Mouse (Mus musculus): ENCODE data around the gene Cfap299. TPM values are rescaled to one million over a fixed set of nuclear protein-coding genes. Genes with fewer than 3 reads are reported as not detected.

The Cfap299 gene
- polyA plus RNA-seq (2014; fragmentation: Nextera tagmentation; extraction: Ambion mirVana): 1.5 and 1.7 TPM in 2 replicates

DNA sequence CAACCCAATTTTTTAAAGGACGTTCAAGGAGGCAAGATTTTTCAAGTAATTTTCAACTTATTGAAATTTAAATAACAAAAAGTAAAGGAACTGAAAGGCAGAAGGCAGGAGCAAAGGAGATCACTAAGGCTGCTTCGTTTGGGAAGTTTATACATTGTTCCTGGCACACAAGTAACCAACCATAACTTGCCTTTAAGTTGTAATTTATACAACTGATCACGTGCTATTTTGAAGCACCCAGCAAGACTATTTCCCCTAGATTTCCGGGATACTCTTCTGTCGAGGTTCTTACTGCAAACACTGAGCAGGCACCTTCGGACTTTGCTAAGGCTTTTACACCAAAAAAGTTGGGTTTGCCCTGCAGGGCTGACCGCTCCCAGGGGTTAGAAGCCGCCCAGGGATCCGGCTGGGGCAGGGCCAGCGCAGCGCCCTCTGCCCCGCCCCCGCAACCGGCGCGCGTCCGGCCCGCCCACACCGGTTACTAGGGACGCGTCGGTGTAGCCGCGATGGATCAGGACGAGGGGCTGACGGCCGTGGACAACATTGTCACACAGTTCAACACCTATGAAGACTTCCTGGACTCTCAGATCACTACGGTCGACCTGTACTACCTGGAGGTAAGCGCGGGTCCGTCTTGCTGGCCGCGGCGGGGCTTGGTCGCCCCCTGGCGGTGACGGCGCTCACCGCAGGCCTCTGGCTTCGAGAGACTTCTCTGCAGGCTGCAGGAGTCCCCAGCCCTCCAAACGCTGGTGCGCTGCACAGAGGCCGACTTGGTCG is at the start of gene Cfap299:
Gene Cfap299, plus strand, starts transcription at position 457 of the 777 bp plus-strand sequence.
- Histone ChIP-seq H3K4me2 (ENCODE audit: low read length) (peak within 1 kb of the TSS; percentile 69), H3K4me1 (ENCODE audit: control insufficient read depth, insufficient read depth, low read length) (no peaks in the 10 kb centered on the region), H3K36me3 (ENCODE audit: control insufficient read depth, insufficient read depth, low read length) (no peaks in the 10 kb centered on the region), H3K9me3 (replicated peaks; ENCODE audit: control insufficient read depth, low read length) (no peaks in the 10 kb centered on the region), H3K4me3 (ENCODE audit: low read depth, low read length) (peak within 1 kb of the TSS; percentile 46), H3K27me3 (replicated peaks; ENCODE audit: control insufficient read depth, insufficient read depth, low read length) (no peaks in the 10 kb centered on the region), H3K9ac (ENCODE audit: low read length) (peak within 1 kb of the TSS; percentile 47), H3K27ac (ENCODE audit: low read depth, low read length) (no peak within 1 kb of the TSS)
- DNase-seq (ENCODE audit: low spot score) (peak; percentile 78), ATAC-seq (peak; percentile 95)
- 2% methylated on average over 46 of the region's 46 CpGs for WGBS

DNA sequence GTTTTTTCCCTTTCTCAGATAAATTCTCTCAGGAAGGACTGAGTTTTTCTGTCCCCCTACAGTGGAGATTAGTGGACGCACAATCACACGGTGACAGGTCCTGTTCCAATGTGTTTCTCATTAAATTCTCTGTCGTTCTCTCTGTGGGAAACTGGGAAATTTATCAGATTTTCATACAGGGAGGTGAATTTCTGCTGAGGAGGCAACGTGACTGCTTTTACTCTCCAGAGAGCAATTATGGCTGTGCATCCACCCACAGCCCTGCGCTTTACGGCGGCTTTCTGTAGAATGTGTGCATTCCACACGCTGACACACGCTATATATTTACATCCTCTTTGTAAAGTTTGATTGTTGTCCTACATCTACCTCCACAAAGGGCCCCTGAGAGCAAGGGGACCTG is 47.1 kb upstream of the Cfap299 start:
- Histone ChIP-seq H3K4me3 (ENCODE audit: low read depth, low read length) (no peak overlapping the region), H3K36me3 (ENCODE audit: control insufficient read depth, insufficient read depth, low read length) (no peaks in the 10 kb centered on the region), H3K9me3 (replicated peaks; ENCODE audit: control insufficient read depth, low read length) (no peaks in the 10 kb centered on the region), H3K27me3 (replicated peaks; ENCODE audit: control insufficient read depth, insufficient read depth, low read length) (no peaks in the 10 kb centered on the region), H3K4me1 (ENCODE audit: control insufficient read depth, insufficient read depth, low read length) (no peaks in the 10 kb centered on the region), H3K27ac (ENCODE audit: low read depth, low read length) (no peak overlapping the region), H3K4me2 (ENCODE audit: low read length) (no peak overlapping the region), H3K9ac (ENCODE audit: low read length) (no peak overlapping the region)
- 28% methylated on average over 9 of the region's 9 CpGs for WGBS
- DNase-seq (ENCODE audit: low spot score) (peak; percentile 19), ATAC-seq (no peak)

DNA sequence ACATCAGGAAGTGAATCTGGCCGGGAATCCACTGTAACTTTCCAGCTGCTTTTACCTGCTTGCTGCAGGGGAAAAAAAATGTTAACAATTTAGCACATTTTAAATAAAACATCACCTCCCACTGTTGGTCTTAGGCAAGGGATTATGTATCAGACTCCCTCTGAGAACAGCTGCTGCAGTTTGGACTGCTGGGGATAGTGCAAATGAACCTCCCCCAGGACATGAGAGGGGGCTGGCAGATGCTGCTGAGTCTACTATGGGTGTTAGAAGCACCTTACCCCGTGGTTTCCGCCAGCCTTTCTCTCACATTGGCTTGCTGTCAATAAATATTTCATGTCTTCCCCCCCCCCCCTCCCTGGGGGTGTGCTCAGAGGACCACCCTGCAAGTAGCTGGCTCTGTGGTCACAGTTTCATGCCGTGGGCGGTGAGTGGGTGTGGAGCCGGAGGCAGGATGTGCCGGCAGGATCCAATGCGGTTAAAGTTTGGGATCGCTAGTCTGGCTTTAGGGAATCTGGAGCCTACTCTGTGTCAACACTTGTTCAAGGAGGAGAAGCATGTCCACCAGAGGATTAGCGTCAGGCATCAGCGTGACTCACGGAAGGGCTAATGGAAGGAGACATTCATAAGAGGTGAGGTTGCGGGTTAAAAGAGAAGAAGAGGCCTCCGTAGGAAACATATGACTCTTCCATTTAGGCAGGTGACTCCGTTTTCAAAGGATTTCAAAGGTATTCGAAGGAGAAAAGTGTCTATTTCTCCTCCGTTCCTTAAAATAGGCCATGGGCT is 45.2 kb upstream of the Cfap299 start:
- Histone ChIP-seq H3K9ac (ENCODE audit: low read length) (no peak overlapping the region), H3K27me3 (replicated peaks; ENCODE audit: control insufficient read depth, insufficient read depth, low read length) (no peaks in the 10 kb centered on the region), H3K4me1 (ENCODE audit: control insufficient read depth, insufficient read depth, low read length) (no peaks in the 10 kb centered on the region), H3K9me3 (replicated peaks; ENCODE audit: control insufficient read depth, low read length) (no peaks in the 10 kb centered on the region), H3K36me3 (ENCODE audit: control insufficient read depth, insufficient read depth, low read length) (no peaks in the 10 kb centered on the region), H3K27ac (ENCODE audit: low read depth, low read length) (no peak overlapping the region), H3K4me2 (ENCODE audit: low read length) (no peak overlapping the region), H3K4me3 (ENCODE audit: low read depth, low read length) (no peak overlapping the region)
- ATAC-seq (peak; percentile 62; the same call in 1 of the 2 replicates), DNase-seq (ENCODE audit: low spot score) (peak; percentile 8)
- WGBS: 40% methylated on average over 17 of the region's 17 CpGs

DNA sequence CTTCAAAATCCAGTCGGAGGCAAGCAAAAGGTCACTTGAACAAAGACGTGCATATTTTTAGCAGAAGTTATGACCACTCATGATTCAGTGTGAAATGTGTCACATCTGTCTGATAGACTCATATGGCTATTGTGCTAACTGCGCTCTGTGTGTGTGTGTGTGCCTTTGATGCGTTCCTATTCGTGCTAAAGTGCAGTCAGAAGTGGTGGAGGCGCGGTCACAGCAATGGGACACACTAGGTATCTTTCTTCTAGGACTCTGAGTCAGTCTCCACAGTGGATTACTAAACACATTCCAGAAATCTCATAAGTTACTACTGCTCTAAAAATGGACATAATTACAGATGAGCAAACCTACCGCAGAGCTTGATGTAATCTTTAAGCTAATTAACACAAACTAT is 38.5 kb upstream of the Cfap299 start:
- H3K9me3 ChIP-seq (replicated peaks; ENCODE audit: control insufficient read depth, low read length): no peaks in the 10 kb centered on the region
- H3K4me3 ChIP-seq (ENCODE audit: low read depth, low read length): no peak overlapping the region
- H3K36me3 ChIP-seq (ENCODE audit: control insufficient read depth, insufficient read depth, low read length): no peaks in the 10 kb centered on the region
- no peak overlapping the region for H3K4me2 ChIP-seq (ENCODE audit: low read length)
- no peak for DNase-seq (ENCODE audit: low spot score)
- peaks cover 15% of the 10 kb centered on the region for H3K27me3 ChIP-seq (replicated peaks; ENCODE audit: control insufficient read depth, insufficient read depth, low read length)
- peaks cover 9% of the 10 kb centered on the region; the same call in 1 of the 2 replicates for H3K4me1 ChIP-seq (ENCODE audit: control insufficient read depth, insufficient read depth, low read length)
- no peak for ATAC-seq
- 78% methylated on average over 8 of the region's 8 CpGs for WGBS
- H3K9ac ChIP-seq (ENCODE audit: low read length): no peak overlapping the region
- no peak overlapping the region for H3K27ac ChIP-seq (ENCODE audit: low read depth, low read length)

DNA sequence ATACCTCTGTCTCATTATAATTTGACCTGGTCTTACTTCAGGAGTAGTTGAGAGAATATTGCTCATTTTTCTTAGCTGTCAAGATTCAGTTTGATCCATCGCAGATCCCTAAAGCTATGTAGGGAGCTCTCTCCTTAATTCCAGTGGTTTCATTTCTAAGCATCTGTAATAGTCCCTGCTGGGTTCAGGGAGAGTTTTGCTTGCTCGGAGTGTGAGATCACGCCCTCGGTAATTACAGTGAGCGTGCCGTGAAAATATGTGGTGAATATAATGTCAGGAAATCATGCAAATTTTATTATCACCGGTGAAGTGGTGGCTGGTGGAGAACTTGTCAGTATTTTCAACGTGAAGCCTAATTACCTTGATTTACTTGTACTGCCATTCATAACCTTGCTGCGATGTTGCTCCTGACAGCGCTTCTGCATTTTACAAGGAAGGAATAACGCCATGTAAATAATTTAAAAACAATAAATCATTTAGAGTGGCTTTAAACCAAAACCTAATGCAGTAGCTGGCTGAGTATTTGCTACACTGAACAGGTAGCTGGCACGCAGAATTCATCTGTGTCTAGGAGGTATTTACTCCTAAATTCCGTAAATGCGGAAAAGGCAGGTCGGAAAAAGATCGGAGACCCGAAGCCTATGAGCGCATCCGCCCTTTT is 36.6 kb upstream of the Cfap299 start:
- Histone ChIP-seq H3K4me1 (ENCODE audit: control insufficient read depth, insufficient read depth, low read length) (peaks cover 9% of the 10 kb centered on the region; the same call in 1 of the 2 replicates), H3K36me3 (ENCODE audit: control insufficient read depth, insufficient read depth, low read length) (no peaks in the 10 kb centered on the region), H3K9ac (ENCODE audit: low read length) (peak overlapping the region; percentile 32), H3K9me3 (replicated peaks; ENCODE audit: control insufficient read depth, low read length) (no peaks in the 10 kb centered on the region), H3K27me3 (replicated peaks; ENCODE audit: control insufficient read depth, insufficient read depth, low read length) (peaks cover 15% of the 10 kb centered on the region), H3K4me2 (ENCODE audit: low read length) (peak overlapping the region; percentile 52), H3K4me3 (ENCODE audit: low read depth, low read length) (peak overlapping the region; percentile 19), H3K27ac (ENCODE audit: low read depth, low read length) (no peak overlapping the region)
- 1% methylated on average over 19 of the region's 19 CpGs for WGBS
- DNase-seq (ENCODE audit: low spot score) (peak; percentile 33), ATAC-seq (no peak)

DNA sequence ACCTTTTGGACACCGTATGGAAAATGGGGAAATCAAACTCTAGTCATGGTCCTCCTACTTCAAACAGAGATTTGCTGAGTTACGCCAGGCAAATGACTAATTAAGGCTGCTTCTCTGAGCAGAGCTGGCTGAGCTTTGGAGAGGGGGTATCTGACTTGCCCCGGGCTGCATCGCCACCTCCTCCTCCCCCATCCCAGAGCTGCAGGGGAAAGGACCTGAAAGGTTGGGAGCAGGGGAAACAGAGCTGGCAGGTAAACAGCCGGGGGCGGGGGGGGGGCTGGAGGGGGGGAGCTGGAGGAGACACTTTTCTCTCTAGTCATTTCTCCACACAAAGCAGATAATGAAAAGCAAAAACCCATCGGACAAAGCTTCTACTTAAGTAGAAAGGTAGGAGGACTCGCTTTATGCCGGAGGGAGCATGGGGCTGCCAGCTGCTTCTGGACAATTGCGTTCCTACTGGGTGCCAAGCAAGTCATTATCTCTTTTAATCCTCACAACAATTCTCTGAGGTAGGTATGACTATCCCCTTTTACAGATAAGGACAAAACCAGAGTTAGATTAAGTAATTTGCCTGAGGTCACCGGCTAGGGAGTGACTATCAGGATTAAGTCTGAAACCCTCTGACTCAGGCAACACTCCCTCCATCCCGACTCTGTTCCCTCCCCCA is 35.9 kb upstream of the Cfap299 start:
- H3K9ac ChIP-seq (ENCODE audit: low read length): peak overlapping the region; percentile 32; the same call in 1 of the 2 replicates
- peak overlapping the region; percentile 19 for H3K4me3 ChIP-seq (ENCODE audit: low read depth, low read length)
- H3K27me3 ChIP-seq (replicated peaks; ENCODE audit: control insufficient read depth, insufficient read depth, low read length): peaks cover 15% of the 10 kb centered on the region
- peaks cover 9% of the 10 kb centered on the region; the same call in 1 of the 2 replicates for H3K4me1 ChIP-seq (ENCODE audit: control insufficient read depth, insufficient read depth, low read length)
- H3K36me3 ChIP-seq (ENCODE audit: control insufficient read depth, insufficient read depth, low read length): no peaks in the 10 kb centered on the region
- H3K27ac ChIP-seq (ENCODE audit: low read depth, low read length): no peak overlapping the region
- ATAC-seq (no peak), DNase-seq (ENCODE audit: low spot score) (peak; percentile 15)
- peak overlapping the region; percentile 52 for H3K4me2 ChIP-seq (ENCODE audit: low read length)
- WGBS: under 1% methylated on average over 12 of the region's 12 CpGs
- H3K9me3 ChIP-seq (replicated peaks; ENCODE audit: control insufficient read depth, low read length): no peaks in the 10 kb centered on the region

DNA sequence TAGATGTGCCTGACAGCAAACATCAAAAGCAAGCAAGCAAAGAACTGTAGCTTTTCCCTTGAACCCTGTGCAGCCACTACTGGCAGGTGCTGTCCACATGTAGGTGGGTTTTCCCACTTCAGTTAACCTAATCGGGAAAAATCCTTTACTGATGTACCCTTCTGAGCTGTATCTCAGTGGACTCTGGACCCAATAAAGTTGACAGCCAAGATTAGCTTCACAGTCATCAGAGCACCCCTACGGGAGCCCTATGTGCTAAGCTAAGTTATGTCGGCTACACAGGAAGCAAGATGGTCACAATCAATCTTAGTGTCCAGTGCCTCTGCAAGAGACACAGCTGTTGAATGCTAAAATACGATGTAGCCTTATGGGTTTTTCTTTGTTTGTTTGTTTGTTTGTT is 29.0 kb upstream of the Cfap299 start:
- H3K4me2 ChIP-seq (ENCODE audit: low read length): no peak overlapping the region
- H3K27me3 ChIP-seq (replicated peaks; ENCODE audit: control insufficient read depth, insufficient read depth, low read length): no peaks in the 10 kb centered on the region
- H3K36me3 ChIP-seq (ENCODE audit: control insufficient read depth, insufficient read depth, low read length): no peaks in the 10 kb centered on the region
- no peak overlapping the region for H3K27ac ChIP-seq (ENCODE audit: low read depth, low read length)
- DNase-seq (ENCODE audit: low spot score): no peak
- H3K9ac ChIP-seq (ENCODE audit: low read length): no peak overlapping the region
- H3K9me3 ChIP-seq (replicated peaks; ENCODE audit: control insufficient read depth, low read length): no peaks in the 10 kb centered on the region
- H3K4me1 ChIP-seq (ENCODE audit: control insufficient read depth, insufficient read depth, low read length): no peaks in the 10 kb centered on the region
- no peak for ATAC-seq
- H3K4me3 ChIP-seq (ENCODE audit: low read depth, low read length): no peak overlapping the region
- WGBS: 97% methylated on average over 4 of the region's 4 CpGs

DNA sequence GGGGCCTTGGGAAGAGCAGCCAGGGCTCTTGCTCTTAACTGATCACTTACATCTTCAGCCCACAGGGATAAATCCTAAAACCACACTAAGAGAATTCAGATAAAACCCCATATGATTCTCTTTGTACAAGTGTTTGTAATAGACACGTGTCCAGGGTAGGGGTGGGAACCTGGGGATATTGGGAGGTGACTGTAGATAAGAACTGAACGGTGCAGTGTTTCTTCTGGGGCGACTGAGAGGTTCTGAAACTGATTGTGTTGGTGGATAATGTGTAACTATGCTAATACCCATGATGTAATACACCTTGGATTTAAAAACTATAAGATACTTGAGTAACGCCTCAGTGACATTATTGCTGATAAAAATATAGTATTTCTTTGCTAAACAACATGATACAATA is 23.4 kb upstream of the Cfap299 start:
- no peak overlapping the region for H3K27ac ChIP-seq (ENCODE audit: low read depth, low read length)
- WGBS: 91% methylated on average over 4 of the region's 4 CpGs
- no peaks in the 10 kb centered on the region for H3K27me3 ChIP-seq (replicated peaks; ENCODE audit: control insufficient read depth, insufficient read depth, low read length)
- ATAC-seq: no peak
- no peaks in the 10 kb centered on the region for H3K4me1 ChIP-seq (ENCODE audit: control insufficient read depth, insufficient read depth, low read length)
- H3K36me3 ChIP-seq (ENCODE audit: control insufficient read depth, insufficient read depth, low read length): no peaks in the 10 kb centered on the region
- H3K4me2 ChIP-seq (ENCODE audit: low read length): no peak overlapping the region
- no peak overlapping the region for H3K9ac ChIP-seq (ENCODE audit: low read length)
- no peaks in the 10 kb centered on the region for H3K9me3 ChIP-seq (replicated peaks; ENCODE audit: control insufficient read depth, low read length)
- DNase-seq (ENCODE audit: low spot score): no peak
- no peak overlapping the region for H3K4me3 ChIP-seq (ENCODE audit: low read depth, low read length)
